Mouse (Mus musculus) kidney, adult 8-10 months (tissue): ENCODE data around the gene Cdc42se2.
A peak's percentile ranks its signal among the peaks of the same experiment; 100 is the strongest.

Experiments used
- DNase-seq, 2 experiments: peaks; one replicate each; pipeline ENCODE4 v3.0.0; 2022

Gene Cdc42se2

DNA sequence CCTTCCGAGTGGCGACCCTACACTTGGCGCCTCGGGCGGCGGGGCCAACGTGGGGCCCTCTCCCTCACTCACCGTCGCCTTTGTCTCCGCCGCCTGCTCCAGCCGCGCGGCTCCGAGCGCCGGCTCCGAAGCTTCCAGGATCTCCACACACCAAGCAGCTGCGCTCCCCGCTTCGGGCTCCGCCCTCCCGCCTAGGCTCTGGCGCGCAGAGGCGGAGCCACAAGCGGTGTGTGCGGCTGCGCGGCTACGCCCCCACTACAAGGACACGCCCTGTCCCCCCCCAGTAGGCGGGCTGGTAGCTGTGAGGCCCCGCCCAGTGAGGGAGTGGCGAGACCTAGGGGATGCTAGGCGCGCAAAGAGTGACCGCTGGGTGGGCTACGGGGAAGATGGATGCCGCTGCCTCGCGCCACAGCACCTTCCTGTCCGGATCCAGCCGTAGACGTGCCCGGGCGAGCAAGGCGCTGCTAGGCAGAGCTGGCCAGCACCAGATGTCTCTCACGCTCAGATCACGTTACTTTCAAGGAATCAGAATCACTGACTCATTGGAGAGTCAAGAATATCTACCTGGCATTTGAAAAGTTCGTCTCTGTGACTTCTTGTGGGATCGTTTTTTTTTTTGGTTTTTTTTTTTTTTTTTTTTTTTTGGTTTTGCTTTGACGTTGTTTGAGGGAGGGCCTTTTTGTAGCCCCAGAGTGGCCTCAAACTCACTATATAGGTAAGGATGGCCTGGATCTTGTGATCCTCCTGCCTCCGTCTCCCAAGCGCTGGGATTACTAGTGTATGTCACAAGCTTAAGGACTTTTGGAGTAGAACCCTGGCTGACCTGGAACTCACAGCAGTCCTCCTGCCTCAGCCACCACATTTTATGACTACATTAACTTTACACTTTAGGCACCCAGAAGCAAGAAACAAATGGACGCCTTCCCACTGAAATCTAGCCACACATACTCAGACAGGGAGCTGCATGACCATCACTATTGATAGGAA, at the start of gene Cdc42se2:
Gene Cdc42se2, minus strand, starts transcription at position 188 of the 987 bp plus-strand sequence.
- DNase-seq = peak; percentile 93 to 96

DNA sequence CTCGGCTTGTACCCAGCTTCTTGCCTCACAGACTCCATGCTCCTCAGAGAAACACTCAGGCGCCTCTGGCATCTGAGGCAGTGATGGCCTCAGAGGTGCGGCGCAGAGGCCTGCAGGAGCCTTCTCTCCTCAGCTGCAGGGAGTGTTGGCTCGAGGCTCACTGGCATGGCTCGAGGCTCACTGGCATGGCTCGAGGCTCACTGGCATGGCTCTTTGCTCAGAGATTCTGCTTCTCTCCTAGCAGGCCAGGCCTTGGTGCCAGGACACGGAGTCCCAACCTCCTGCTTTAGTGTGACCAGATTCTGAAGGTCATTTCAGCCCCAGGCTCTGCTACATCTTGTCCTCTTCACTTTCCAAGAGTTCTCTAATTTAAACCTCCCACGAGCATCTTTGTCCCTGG, 48.6 kb upstream of the Cdc42se2 start:
- no peak for DNase-seq

DNA sequence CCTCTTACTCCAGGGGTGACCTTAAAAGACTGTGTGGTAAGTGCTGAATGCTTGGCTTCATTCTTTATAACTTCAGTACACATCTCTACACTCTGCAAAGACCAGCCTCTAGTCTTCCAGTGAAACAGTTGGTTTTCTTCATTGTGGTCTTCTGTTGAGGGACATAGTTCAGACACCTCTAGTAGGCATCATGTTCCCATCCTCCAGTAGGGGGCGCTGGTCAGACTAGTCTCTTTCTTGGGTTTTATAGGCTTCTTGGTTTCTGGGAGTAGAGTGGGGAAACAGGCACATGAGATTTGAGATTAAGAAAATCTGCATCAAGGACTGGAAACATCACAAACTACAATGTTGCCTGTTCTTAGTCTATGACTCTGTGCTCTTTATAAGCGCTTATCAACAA, 47.1 kb upstream of the Cdc42se2 start:
- DNase-seq = no peak

DNA sequence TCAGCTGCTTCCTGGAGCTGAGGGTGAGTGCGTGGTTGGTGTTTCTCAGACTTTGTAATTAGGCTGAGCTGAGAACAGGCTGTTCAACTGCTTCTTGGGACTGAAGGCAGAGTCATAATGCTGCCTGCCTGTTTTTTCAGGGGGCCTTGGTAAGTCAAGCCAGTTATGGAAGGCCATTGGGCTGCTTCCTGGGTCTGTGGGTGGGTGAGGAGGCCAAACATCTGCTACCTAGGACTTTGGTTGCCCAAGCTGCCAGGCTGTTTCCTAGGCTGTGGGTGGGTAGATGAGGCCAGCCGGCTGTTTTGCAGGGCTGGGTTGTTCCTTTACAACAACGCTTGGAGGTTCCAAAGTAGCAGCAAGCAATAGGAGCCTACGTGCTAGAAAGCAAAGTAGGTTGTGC, 46.4 kb upstream of the Cdc42se2 start:
- DNase-seq = no peak

DNA sequence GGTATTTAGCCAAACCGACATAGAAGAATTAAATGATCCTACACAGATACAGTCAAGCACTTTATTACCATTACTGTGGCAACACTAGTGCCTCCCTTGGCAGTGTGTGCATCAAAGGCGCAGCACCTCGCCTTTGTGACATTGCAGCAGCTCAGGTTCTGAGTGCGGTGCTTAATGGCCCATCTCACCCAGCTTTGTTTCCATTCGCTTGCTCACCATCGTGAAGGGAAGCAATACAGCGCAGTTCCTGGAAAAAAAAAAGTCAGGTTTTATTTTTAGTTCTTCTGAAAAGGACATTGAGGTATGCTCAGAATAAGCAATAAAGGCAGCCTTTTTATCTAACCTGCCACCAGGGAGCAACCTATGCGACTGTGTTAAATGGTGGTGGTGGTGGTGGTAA, 39.3 kb upstream of the Cdc42se2 start:
- no peak for DNase-seq

DNA sequence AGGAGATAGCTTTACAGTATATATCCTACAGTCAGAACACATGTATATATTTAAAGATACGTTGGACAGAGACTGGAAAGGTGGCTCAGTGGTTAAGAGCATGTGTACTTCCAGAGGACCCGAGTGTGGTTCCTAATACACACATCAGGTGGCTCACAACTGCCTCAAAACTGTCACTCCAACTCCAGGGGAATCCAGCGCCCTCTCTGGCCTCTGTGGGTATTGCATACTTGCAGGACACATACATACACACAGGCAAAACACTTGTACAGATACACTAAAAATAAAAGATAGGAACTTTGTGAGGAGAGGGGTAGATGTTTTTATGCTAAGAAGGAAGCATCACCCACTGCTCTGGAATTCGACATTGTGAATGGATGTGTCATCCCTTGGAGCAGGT, 38.3 kb upstream of the Cdc42se2 start:
- no peak for DNase-seq

DNA sequence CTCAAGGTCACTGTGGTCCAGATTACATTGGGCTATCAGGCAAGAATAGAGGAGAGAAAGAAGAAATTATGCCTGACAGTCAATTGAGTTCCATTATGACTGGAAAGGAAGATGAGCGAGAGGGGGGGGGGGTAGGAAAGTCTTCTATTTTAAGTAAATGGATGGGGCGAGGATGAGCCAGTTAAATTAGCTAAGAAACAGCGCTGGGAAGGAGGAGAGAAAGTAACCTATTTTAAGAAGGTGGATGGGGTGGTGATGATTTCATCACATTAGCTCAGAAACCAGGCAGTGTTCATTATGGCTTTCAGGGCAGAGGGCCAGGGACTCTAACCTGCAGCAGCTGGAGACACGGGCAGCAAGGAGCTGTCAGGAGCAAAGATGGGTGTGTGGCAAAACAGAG, 36.0 kb upstream of the Cdc42se2 start:
- DNase-seq = no peak

DNA sequence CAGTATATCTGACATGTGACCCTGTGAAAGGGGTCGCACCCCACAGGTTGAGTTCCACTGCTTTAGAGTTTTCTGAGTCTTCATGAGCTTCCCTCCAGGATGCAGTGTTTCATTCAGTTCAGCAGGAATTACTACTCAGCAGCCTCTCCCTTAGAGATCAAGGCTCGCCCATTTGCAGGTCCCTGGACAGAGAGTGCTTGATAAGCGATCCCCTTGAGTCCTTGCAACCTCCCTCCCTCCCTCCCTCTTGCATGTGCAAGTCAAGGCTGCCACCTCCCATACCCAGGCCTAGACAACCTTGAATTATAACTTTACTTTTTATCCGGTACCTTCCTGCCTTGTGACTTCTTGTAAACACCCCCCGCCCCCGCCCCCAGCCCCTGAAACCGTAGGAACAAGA, 32.0 kb upstream of the Cdc42se2 start:
- no peak for DNase-seq

DNA sequence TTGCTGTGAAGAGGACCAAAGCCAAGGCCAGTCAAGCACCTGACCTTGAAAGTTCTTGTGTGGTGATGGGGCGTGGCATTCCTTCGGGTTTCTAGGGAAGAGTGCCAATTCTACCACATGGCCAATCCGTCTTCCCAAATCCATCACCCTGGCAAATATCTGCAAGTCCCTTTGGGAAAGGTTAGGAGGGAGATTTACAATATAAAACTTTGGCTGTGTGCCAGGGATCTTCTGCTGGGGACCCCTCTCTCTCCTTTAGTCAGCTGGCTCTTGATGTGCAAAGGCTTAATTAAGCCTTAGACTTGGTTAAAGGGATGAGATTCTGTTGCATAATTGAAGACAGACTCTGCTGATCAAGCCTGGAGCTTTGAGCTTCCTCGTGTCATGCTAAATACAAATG, 30.0 kb upstream of the Cdc42se2 start:
- DNase-seq = no peak

DNA sequence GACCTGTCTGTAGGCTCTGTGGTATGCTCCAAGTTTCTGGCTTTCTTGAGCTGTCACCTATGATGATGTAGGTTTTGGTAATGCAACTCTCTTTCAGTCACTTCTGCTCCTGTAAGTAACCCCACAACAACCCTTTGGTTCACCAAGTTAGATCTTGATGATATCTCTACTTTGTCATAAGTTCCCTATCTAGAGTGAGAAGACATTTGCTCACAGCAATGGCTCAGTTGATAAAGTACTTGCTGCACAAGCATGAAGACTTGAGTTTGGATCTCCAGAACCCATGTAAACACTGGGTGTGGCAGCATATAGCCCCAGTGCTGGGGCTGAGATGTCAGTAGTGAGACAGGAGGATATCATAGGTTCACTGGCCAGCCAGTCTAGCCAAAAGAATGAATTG, 28.2 kb upstream of the Cdc42se2 start:
- DNase-seq = no peak

DNA sequence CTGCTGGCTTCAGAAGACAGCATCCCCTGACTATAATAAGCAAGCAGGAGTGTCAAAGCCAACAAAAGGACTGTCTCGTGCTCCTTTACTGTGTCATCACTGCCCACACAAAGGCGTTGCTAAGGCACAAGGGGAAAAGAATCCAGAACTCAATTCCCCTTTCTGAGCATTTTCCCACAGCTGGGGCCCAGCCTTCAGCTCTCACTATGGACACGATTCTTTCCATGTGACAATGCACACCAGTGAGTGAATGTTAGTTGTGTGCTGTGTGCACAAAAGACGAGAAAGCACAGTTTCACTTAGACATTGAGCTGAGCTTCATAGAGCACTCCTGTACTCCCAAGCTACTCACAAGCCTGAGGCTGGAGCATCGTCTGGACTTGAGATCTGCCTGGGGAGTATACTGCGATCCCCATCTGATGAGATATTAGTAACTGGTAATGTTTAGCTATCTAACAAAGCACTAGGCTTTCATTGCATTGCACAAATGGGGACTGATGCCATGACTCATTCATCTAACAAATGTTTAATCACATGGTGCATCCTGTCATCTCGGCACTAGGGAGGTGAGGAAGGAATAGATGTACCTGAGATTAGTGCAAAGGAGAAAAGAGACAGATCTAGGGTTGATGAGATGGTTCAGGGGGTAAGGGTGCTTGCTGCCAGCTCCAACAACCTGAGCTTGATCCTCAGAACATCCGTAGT, 25.5 kb upstream of the Cdc42se2 start:
- no peak for DNase-seq

DNA sequence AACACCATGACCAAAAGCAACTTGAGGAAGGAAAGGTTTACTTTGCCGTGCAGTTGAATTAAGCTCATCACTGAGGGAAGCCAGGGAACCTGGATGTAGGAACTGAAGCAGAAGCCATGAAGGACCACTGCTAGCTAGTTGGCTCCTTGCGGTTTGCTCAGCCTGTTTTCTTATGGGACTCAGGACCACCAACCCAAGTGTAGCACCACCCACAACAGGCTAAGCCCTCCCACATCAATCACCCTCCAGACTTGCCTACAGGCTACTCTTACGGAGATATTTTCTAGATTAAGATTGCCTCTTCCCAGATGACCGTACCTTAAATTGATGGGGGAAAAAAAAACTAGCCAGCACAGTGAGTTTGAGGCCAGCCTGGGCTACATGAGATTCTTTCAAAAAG, 24.8 kb upstream of the Cdc42se2 start:
- no peak for DNase-seq

DNA sequence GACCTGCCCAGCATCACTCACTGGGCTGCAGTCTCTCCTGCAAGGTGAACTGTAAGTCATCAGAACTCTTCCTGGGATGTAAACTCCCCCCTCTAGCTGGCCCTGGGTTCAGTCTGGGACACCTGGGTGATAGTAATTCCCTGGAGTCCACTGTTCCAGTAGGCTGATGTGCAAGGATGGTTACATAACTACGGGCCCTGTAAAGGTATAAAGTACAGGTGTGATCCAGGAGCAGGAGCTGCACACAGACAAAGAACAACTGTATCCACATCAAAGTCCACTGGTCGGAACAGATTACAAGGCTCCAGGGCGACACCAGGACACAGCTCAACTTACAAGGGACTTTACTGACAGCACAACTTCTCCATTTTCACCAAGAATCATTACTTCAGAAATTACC, 23.6 kb upstream of the Cdc42se2 start:
- no peak for DNase-seq

DNA sequence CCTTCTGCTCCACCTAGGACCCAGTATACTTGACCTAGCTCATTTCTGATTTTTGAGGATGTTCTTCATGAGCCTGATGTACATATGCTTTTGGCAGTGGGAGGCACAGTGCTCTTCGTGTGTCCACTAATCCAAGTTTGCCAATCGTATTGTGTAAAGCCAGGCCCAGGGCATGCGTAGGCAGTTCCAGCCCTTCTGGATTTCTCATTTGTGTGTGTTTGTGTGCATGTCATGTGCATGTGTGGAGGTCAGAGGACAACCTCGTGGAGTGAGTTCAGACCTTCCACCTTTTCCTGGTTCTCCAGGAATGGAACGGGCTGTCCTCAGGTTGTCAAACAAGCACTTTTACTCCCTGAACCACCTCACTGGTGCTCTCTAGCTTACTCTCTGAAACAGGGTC, 22.1 kb upstream of the Cdc42se2 start:
- DNase-seq = no peak

DNA sequence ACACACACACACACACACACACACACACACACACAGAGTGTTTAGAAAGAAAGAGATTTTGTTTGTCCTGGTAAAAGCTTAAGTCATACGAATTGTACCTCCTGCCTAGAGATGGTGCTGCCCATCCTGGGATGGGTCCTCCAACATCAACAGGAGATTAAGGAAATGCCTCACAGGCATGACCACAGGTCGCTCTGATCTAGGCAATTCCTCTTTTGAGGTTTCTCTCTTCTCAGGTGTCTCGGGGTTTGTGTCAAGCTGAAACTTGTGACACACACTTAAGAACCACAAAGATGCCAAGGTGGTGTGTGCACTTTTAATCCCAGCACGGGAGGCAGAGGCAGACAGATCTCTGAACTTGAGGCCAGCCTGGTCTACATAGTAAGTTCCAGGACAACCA, 20.7 kb upstream of the Cdc42se2 start:
- DNase-seq = no peak

DNA sequence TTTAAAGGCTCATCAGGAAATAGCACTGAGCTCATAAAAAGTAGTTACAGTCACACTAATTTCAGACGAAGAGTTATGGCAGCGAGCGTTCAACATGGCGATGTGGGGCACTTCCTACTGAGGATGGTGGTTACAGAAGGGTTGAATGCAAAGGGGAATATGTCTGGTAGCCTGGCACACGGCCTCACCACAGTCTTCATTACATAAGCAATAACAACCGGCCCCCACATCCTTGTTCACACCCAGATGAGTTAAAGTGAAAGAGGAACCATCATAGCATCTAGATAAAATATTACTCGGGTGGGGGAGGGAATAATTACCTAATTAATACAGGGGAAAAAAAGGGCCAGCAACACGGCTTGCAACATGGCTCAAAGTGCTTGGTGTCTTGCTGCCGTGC, 20.2 kb upstream of the Cdc42se2 start:
- DNase-seq = no peak

DNA sequence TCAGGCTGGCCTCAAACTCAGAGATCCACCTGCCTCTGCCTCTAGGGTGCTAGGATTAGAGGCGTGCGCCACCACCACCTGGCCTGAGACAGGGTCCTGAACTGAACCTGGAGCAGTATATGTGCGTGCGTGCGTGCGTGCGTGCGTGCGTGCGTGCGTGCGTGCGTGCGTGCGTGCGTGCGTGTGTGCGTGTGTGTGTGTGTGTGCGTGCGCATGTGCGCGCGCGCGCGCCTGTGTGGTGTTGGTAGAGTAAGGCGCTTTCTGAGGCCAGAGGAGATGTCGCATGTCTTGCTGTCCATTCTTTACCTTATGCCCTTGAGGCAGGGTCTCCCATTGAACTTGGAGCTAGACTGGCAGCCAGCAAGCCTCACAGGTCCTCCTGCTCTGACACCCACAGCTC, 19.4 kb upstream of the Cdc42se2 start:
- DNase-seq = no peak

DNA sequence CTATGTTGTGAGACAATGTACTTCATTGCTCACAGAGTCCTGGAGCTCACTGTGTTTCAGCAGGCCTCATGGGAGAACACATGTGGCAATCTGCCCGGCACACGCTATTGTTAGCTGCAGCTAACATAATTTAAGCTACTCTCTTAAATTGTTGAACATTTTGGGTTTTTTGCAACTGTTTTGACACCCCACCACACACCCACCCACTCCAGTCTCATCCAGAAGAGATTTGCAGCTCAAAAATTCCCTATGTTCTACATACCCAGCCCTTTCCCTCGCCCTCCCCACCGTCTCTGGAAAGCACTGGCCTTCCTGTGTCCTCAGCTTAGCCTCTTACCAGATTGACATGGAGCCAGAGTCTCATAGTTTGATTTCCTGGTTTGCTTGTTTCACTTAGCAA, 17.7 kb upstream of the Cdc42se2 start:
- peak; percentile 45 to 58 for DNase-seq

DNA sequence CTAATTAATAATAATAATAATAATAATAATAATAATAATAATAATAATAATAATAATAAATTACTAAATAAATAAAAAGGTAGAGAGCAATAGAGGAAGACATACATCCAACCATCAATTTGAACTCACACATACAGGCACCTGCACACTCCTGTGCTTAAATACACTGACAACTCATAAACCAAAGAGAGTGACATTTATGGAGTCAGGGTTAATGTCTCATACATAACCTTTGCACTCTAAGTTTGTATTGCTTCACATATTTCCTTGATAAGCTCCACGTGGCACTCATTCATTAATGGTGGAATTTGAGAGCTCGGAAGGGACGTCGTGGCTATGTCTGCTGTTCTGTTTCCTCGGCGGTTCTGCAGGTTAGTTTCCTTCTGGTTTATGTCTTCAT, 15.1 kb upstream of the Cdc42se2 start:
- no peak for DNase-seq

DNA sequence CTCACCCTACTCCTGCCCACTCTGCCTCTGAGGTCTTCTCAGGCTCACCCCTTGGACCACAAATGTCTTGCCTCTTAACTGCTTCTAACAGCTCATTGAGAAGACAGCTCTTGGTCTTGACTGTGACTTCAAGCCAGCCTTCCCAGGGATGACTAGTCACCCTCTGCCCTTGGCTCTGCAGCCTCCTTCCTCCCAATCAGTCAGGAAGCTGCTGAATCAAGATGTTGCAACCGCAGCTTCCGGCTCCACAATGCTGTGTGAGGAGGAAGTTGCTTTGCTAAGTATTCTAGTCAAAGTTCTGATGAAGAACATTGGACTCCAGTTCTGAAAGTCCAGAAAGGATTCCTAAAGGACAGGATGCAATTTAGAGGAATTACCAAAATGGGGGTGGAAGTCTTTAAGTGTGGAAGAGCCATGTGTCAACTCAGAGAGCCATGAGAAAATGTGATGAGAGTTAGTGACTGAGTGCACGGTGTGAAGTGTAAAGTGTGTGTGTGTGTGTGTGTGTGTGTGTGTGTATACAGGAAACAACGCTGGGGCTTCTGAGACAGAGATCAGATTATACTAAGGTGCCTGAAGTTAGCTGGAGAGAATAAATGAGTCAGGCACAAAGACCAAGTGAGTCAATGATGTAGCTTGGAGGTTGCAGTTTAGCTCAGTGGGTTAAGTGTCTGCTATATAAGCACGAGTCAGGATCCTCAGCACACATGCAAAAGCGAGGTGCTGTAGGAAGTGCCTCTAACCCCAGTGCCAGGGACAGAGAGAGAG, 14.5 kb upstream of the Cdc42se2 start:
- DNase-seq = peak; percentile 39 to 46

DNA sequence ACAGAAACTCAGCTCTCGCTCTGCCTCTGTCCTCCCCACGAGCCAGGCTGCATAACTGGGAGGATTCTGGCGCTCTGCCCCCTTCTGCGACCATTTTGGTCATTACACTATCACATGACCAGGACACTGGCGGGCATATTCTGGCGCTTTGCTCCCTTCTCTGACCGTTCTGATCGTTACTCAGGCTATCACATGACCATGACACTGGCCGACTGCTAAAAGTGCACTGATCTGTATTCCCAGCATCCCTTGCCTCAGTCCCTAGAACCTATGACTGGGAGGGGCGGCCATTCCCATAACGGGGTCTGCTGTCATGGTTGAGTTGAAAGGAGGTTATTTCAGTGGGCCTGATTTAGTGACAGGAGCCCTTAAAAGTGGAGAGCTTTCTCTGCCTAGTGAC, 9.1 kb upstream of the Cdc42se2 start:
- no peak for DNase-seq

DNA sequence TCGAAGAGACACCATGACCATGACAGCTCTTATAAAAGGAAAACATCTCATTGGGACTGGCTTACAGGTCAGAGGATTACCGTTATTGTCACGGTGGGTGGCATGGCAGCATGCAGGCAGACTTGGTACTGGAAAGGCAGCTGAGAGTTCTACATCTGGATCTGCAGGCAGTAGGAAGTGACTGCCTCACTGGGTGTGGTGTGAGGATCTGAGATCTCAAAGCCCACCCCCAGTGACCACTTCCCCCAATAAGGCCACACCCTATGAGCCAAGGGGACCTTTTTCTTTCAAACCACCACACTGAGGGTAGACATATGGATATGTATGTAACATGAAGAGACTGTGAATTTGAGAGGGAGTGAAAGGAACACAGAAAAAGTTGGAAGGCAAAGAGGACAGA, 7.2 kb upstream of the Cdc42se2 start:
- DNase-seq = no peak

DNA sequence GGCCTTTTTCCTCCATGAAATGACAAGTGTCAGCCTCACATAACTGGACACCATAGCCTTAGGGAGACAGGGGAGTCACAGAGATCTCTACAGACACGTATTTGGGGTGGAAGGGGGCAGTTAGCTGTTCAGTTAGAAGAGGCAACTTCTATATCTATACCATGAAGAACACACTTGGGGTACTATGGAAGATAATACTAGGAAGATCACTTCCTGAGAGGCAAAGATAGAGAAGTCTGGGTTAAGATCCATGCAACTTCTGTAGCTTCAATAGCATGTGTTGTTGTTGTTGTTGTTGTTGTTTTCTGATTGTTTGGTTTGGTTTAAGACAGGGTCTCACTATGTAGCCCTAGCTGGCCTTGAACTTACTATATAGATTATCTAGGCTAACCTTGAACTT, 5.7 kb upstream of the Cdc42se2 start:
- DNase-seq = no peak

DNA sequence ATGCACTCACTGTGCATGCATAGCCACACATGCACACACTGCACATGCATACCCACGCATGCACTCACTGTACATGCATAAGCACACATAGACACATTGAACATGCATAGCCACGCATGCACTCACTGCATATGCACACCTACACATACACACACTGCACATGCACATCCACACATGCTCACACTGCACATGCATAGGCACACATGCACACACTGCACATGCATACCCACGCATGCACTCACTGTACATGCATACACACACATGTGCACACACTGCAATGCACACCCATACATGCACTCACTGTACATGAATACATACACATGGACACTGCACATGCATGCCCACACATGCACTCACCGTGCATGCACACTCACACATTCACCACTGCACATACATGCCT, 4.0 kb upstream of the Cdc42se2 start:
- DNase-seq = no peak
